Mouse (Mus musculus) small intestine, adult 2 months (tissue): ENCODE measurements around the gene Dixdc1. TPM values are rescaled to one million over a fixed set of nuclear protein-coding genes. Genes with fewer than 3 reads are reported as not detected.

ENCODE experiments used
- H3K27ac ChIP-seq: fragments of 200-500 bp; 2 replicates; pipeline ENCODE4 v1.5.1; 2012; ENCODE audit warnings: low read depth, low read length, control low read depth, inconsistent platforms; ENCODE audit not compliant: insufficient read depth
- H3K27me3 ChIP-seq: fragments of 200-500 bp; 2 replicates; pipeline ENCODE4 v1.6.1; 2012; ENCODE audit warnings: mild to moderate bottlenecking, moderate library complexity, low read length, inconsistent platforms; ENCODE audit not compliant: control insufficient read depth, insufficient read depth
- H3K36me3 ChIP-seq: fragments of 200-500 bp; 2 replicates; pipeline ENCODE4 v1.6.1; 2012; ENCODE audit warnings: mild to moderate bottlenecking, low read length, control low read depth, inconsistent platforms; ENCODE audit not compliant: control insufficient read depth, insufficient read depth
- H3K4me1 ChIP-seq: fragments of 200-500 bp; 2 replicates; pipeline ENCODE4 v1.6.1; 2012; ENCODE audit warnings: low read length, inconsistent platforms, mixed read lengths; ENCODE audit not compliant: control insufficient read depth, insufficient read depth, insufficient read length
- H3K4me3 ChIP-seq: fragments of 200-500 bp; 2 replicates; pipeline ENCODE4 v1.5.1; 2012; ENCODE audit warnings: low read depth, mild to moderate bottlenecking, control low read depth, inconsistent platforms, low read length, moderate library complexity
- CTCF ChIP-seq: fragments of 200-500 bp; IDR thresholded peaks from 2 replicates; pipeline ENCODE4 v1.5.1; 2012; ENCODE audit warnings: low read depth, mild to moderate bottlenecking, control low read depth, inconsistent platforms, low read length, moderate library complexity, mixed read lengths; ENCODE audit not compliant: insufficient replicate concordance, insufficient read length; ENCODE audit errors: extremely low read depth
- POLR2A ChIP-seq: fragments of 200-500 bp; IDR thresholded peaks from 2 replicates; pipeline ENCODE4 v1.6.1; 2012; ENCODE audit warnings: low read depth, mild to moderate bottlenecking, control low read depth, inconsistent platforms, low read length, moderate library complexity
- WGBS: fragments of 180-500 bp; shearing (Covaris S2); methylation state at CpG from one replicate; pipeline ENCODE4 v1.1.7; 2018; 5-methylcytosine and 5-hydroxymethylcytosine counted together
- polyA plus RNA-seq: library from polyadenylated mRNA; depleted of rRNA; stranded (reverse); fragments of >200 nt; gene quantifications from 2 replicates; pipeline ENCODE4 v1.2.3, GENCODE M21; 2012

The Dixdc1 gene
- polyA plus RNA-seq, 1 experiment: 0.75 TPM

GRCm38 (mm10) chr9:50681727-50682126 lies 57.6 kb downstream of the Dixdc1 start:
- TF ChIP-seq CTCF (no peak), POLR2A (no peak)
- H3K36me3 ChIP-seq: no peaks in the 10 kb centered on the region
- H3K27me3 ChIP-seq: no peaks in the 10 kb centered on the region
- H3K4me1 ChIP-seq: no peaks in the 10 kb centered on the region
- no peak overlapping the region for H3K4me3 ChIP-seq
- 76% methylated on average over 7 of the region's 7 CpGs for WGBS
- no peak overlapping the region for H3K27ac ChIP-seq

- H3K27ac ChIP-seq: no peak overlapping the region
- no peaks in the 10 kb centered on the region for H3K36me3 ChIP-seq
- no peak for TF ChIP-seq CTCF
- TF ChIP-seq POLR2A: no peak
- no peaks in the 10 kb centered on the region for H3K4me1 ChIP-seq
- 82% methylated on average over 1 of the region's 1 CpGs for whole genome bisulfite sequencing
- H3K4me3 ChIP-seq: no peak overlapping the region
- no peaks in the 10 kb centered on the region for H3K27me3 ChIP-seq
These were observed 59.9 kb downstream of the Dixdc1 start for GRCm38 (mm10) chr9:50679406-50679805.

- Histone ChIP-seq H3K27ac (no peak overlapping the region), H3K4me1 (no peaks in the 10 kb centered on the region), H3K4me3 (no peak overlapping the region), H3K27me3 (no peaks in the 10 kb centered on the region), H3K36me3 (no peaks in the 10 kb centered on the region)
- no peak for TF ChIP-seq CTCF
- no peak for TF ChIP-seq POLR2A
- 19% methylated on average over 1 of the region's 1 CpGs for WGBS
These were observed 64.5 kb downstream of the Dixdc1 start for GRCm38 (mm10) chr9:50674771-50675170.

- no peak overlapping the region for H3K27ac ChIP-seq
- TF ChIP-seq POLR2A (no peak), CTCF (peak; percentile 76; the same call in 1 of the 2 replicates)
- H3K4me1 ChIP-seq: no peaks in the 10 kb centered on the region
- H3K4me3 ChIP-seq: no peak overlapping the region
- no peaks in the 10 kb centered on the region for H3K36me3 ChIP-seq
- 16% methylated on average over 5 of the region's 5 CpGs for WGBS
- 0 out of 2 replicates have a peak, but pooled peaks cover 3% of the 10 kb centered on the region for H3K27me3 ChIP-seq
These were observed 68.6 kb downstream of the Dixdc1 start for GRCm38 (mm10) chr9:50670690-50671089.

GRCm38 (mm10) chr9:50667579-50668498 lies 71.5 kb downstream of the Dixdc1 start:
- Histone ChIP-seq H3K27me3 (peaks cover 11% of the 10 kb centered on the region; the same call in 1 of the 2 replicates), H3K4me1 (no peaks in the 10 kb centered on the region), H3K36me3 (no peaks in the 10 kb centered on the region), H3K27ac (no peak overlapping the region), H3K4me3 (no peak overlapping the region)
- WGBS: 76% methylated on average over 8 of the region's 8 CpGs
- TF ChIP-seq CTCF (no peak), POLR2A (no peak)

- Histone ChIP-seq H3K36me3 (no peaks in the 10 kb centered on the region), H3K4me3 (no peak overlapping the region), H3K27ac (no peak overlapping the region), H3K27me3 (peaks cover 11% of the 10 kb centered on the region; the same call in 1 of the 2 replicates), H3K4me1 (no peaks in the 10 kb centered on the region)
- TF ChIP-seq POLR2A (no peak), CTCF (no peak)
- 76% methylated on average over 6 of the region's 6 CpGs for WGBS
These were observed 72.9 kb downstream of the Dixdc1 start for GRCm38 (mm10) chr9:50666442-50666841.

- 92% methylated on average over 5 of the region's 5 CpGs for WGBS
- TF ChIP-seq POLR2A: no peak
These were observed 74.5 kb downstream of the Dixdc1 start for GRCm38 (mm10) chr9:50664826-50665225.

More at GRCm38 (mm10) chr9:50664826-50665225, 74.5 kb downstream of the Dixdc1 start:
- H3K36me3 ChIP-seq: no peaks in the 10 kb centered on the region
- H3K27me3 ChIP-seq: peaks cover 11% of the 10 kb centered on the region; the same call in 1 of the 2 replicates
- H3K27ac ChIP-seq: no peak overlapping the region
- H3K4me1 ChIP-seq: no peaks in the 10 kb centered on the region
- no peak overlapping the region for H3K4me3 ChIP-seq
